Mouse (Mus musculus): Measurements from ENCODE around the gene Dlst. TPM values are rescaled to one million over a fixed set of nuclear protein-coding genes. Genes with fewer than 3 reads are reported as not detected.

The Dlst gene
- total and polyA plus RNA-seq, 2 experiments from 2014 or later, result 104 to 115 TPM

DNA sequence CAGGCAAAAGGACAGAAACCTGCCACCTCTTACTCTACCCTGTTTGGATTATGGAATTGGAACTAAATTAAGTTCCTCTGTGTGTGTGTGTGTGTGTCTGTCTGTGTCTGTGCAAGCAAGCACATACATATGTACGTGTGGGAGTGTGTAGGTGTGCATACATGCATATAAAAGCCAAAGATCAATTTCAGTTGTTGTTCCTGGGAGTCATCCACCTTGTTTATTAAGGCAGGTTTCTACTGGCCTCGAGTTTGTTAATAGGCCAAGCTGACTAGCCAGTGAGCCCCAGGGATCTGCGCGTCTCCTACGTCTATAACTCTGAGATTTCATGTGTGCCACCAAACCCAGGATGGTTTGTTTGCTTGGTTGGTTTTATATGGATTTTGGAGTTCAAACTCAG, 14.1 kb downstream of the Dlst start:
- H3K4me2 ChIP-seq (ENCODE audit: low read depth, low read length), result no peak overlapping the region
- ATAC-seq, result no peak
- H3K36me3 ChIP-seq (ENCODE audit: insufficient read depth, low read length), result peaks cover 52% of the 10 kb centered on the region
- no peak overlapping the region for H3K27ac ChIP-seq
- H3K4me3 ChIP-seq (ENCODE audit: low read length), result no peak overlapping the region
- no peaks in the 10 kb centered on the region for H3K27me3 ChIP-seq (ENCODE audit: insufficient read depth, low read length)
- 90% methylated on average over 5 of the region's 5 CpGs for WGBS
- H3K4me1 ChIP-seq (ENCODE audit: insufficient read depth, low read length), result no peaks in the 10 kb centered on the region
- no peak overlapping the region for H3K9ac ChIP-seq (replicated peaks; ENCODE audit: low read length)
- no peak for TF ChIP-seq CTCF (IDR thresholded peaks at IDR 0.05; ENCODE audit: low read depth)
- no peak for DNase-seq (ENCODE audit: low spot score)
- H3K9me3 ChIP-seq (ENCODE audit: low read length), result no peaks in the 10 kb centered on the region

GRCm38 (mm10) chr12:85126986-85127603, 16.5 kb downstream of the Dlst start:
- H3K4me2 ChIP-seq (ENCODE audit: low read depth, low read length), result no peak overlapping the region
- ATAC-seq, result 0 out of 2 replicates have a peak, but pooled peaks have one; percentile 51
- H3K9ac ChIP-seq (replicated peaks; ENCODE audit: low read length), result no peak overlapping the region
- no peaks in the 10 kb centered on the region for H3K4me1 ChIP-seq (ENCODE audit: insufficient read depth, low read length)
- H3K36me3 ChIP-seq (ENCODE audit: insufficient read depth, low read length), result peaks cover 65% of the 10 kb centered on the region
- no peak overlapping the region for H3K4me3 ChIP-seq (ENCODE audit: low read length)
- 63% methylated on average over 8 of the region's 8 CpGs for WGBS
- no peak overlapping the region for H3K27ac ChIP-seq
- H3K27me3 ChIP-seq (ENCODE audit: insufficient read depth, low read length), result no peaks in the 10 kb centered on the region
- H3K9me3 ChIP-seq (ENCODE audit: low read length), result no peaks in the 10 kb centered on the region
- TF ChIP-seq CTCF (IDR thresholded peaks at IDR 0.05; ENCODE audit: low read depth), result no peak
- DNase-seq (ENCODE audit: low spot score), result peak; percentile 33

GRCm38 (mm10) chr12:85129426-85129978, 18.9 kb downstream of the Dlst start:
- H3K4me1 ChIP-seq (ENCODE audit: insufficient read depth, low read length), result no peaks in the 10 kb centered on the region
- no peaks in the 10 kb centered on the region for H3K9me3 ChIP-seq (ENCODE audit: low read length)
- no peaks in the 10 kb centered on the region for H3K27me3 ChIP-seq (ENCODE audit: insufficient read depth, low read length)
- no peak for TF ChIP-seq CTCF (IDR thresholded peaks at IDR 0.05; ENCODE audit: low read depth)
- 92% methylated on average over 9 of the region's 9 CpGs for WGBS
- H3K36me3 ChIP-seq (ENCODE audit: insufficient read depth, low read length), result peaks cover 67% of the 10 kb centered on the region
- DNase-seq (ENCODE audit: low spot score) (no peak), ATAC-seq (no peak)
- H3K4me3 ChIP-seq (ENCODE audit: low read length), result no peak overlapping the region
- no peak overlapping the region for H3K27ac ChIP-seq
- no peak overlapping the region for H3K4me2 ChIP-seq (ENCODE audit: low read depth, low read length)
- H3K9ac ChIP-seq (replicated peaks; ENCODE audit: low read length), result no peak overlapping the region

DNA sequence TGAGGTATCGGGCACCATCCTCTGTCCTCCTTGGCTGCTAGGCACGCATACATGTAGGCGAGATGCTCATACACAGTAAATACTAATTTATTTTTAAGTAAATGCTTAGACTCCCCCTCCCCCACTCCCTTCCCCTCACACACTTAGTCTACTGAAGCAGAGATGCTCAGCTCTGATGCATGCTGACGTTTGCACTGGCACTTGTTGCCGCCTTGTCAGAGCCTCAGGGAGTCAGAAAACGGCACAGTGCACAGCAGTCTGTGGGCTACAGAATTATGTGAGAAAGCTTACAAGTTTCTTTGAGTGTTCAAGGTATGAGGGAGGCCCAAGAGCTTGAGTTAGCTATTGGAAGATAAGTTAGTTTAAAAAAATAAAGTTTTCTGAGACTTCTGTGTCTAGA, 20.7 kb downstream of the Dlst start:
- TF ChIP-seq CTCF (IDR thresholded peaks at IDR 0.05; ENCODE audit: low read depth), result no peak
- 86% methylated on average over 6 of the region's 6 CpGs for whole genome bisulfite sequencing
- peaks cover 68% of the 10 kb centered on the region for H3K36me3 ChIP-seq (ENCODE audit: insufficient read depth, low read length)

GRCm38 (mm10) chr12:85134043-85134794, 23.6 kb downstream of the Dlst start:
- TF ChIP-seq CTCF (IDR thresholded peaks at IDR 0.05; ENCODE audit: low read depth), result no peak
- Histone ChIP-seq H3K9ac (replicated peaks; ENCODE audit: low read length) (no peak overlapping the region), H3K27me3 (ENCODE audit: insufficient read depth, low read length) (no peaks in the 10 kb centered on the region), H3K36me3 (ENCODE audit: insufficient read depth, low read length) (peaks cover 56% of the 10 kb centered on the region), H3K4me1 (ENCODE audit: insufficient read depth, low read length) (no peaks in the 10 kb centered on the region; the same call in 1 of the 2 replicates), H3K4me3 (ENCODE audit: low read length) (no peak overlapping the region), H3K4me2 (ENCODE audit: low read depth, low read length) (no peak overlapping the region), H3K9me3 (ENCODE audit: low read length) (no peaks in the 10 kb centered on the region), H3K27ac (no peak overlapping the region)
- DNase-seq (ENCODE audit: low spot score) (no peak), ATAC-seq (no peak)
- 91% methylated on average over 8 of the region's 8 CpGs for WGBS

More for the DNA sequence above, 20.7 kb downstream of the Dlst start:
- DNase-seq (ENCODE audit: low spot score), result no peak
- H3K9me3 ChIP-seq (ENCODE audit: low read length), result no peaks in the 10 kb centered on the region
- no peaks in the 10 kb centered on the region; the same call in 1 of the 2 replicates for H3K4me1 ChIP-seq (ENCODE audit: insufficient read depth, low read length)
- H3K27ac ChIP-seq, result no peak overlapping the region
- H3K27me3 ChIP-seq (ENCODE audit: insufficient read depth, low read length), result no peaks in the 10 kb centered on the region
- no peak overlapping the region for H3K4me3 ChIP-seq (ENCODE audit: low read length)
- H3K9ac ChIP-seq (replicated peaks; ENCODE audit: low read length), result no peak overlapping the region
- no peak overlapping the region for H3K4me2 ChIP-seq (ENCODE audit: low read depth, low read length)
- no peak for ATAC-seq

GRCm38 (mm10) chr12:85135513-85136470, 25.2 kb downstream of the Dlst start:
- no peaks in the 10 kb centered on the region for H3K27me3 ChIP-seq (ENCODE audit: insufficient read depth, low read length)
- no peaks in the 10 kb centered on the region for H3K9me3 ChIP-seq (ENCODE audit: low read length)
- DNase-seq (ENCODE audit: low spot score), result no peak
- H3K4me1 ChIP-seq (ENCODE audit: insufficient read depth, low read length), result no peaks in the 10 kb centered on the region; the same call in 1 of the 2 replicates
- 74% methylated on average over 19 of the region's 19 CpGs for WGBS
- H3K4me3 ChIP-seq (ENCODE audit: low read length), result no peak overlapping the region
- peaks cover 46% of the 10 kb centered on the region for H3K36me3 ChIP-seq (ENCODE audit: insufficient read depth, low read length)
- TF ChIP-seq CTCF (IDR thresholded peaks at IDR 0.05; ENCODE audit: low read depth), result no peak
- ATAC-seq, result peak; percentile 19; the same call in 1 of the 2 replicates
- H3K27ac ChIP-seq, result peak overlapping the region; percentile 29; the same call in 1 of the 2 replicates
- no peak overlapping the region for H3K4me2 ChIP-seq (ENCODE audit: low read depth, low read length)
- H3K9ac ChIP-seq (replicated peaks; ENCODE audit: low read length), result no peak overlapping the region

All from hindbrain, postnatal 0 days (tissue).